Mouse (Mus musculus) midbrain, embryonic 11.5 days (tissue): ENCODE data around the gene Dnajc16. TPM values are rescaled to one million over a fixed set of nuclear protein-coding genes. Genes with fewer than 3 reads are reported as not detected.

ENCODE experiments used
- ATAC-seq: fragments of 200-750 bp; cut with Nextera tagmentation; 2 replicates; pipeline ENCODE4 v1.8.0; 2017; ENCODE audit warnings: moderate TSS enrichment, moderate library complexity; ENCODE audit not compliant: low FRiP score
- DNase-seq: peaks from one replicate; pipeline ENCODE4 v3.0.0; 2015; ENCODE audit warnings: low spot score; ENCODE audit errors: missing footprints
- H3K27ac ChIP-seq: fragments of 300-500 bp; sonication (generic); 2 replicates; pipeline ENCODE4 v1.5.1; 2014; ENCODE audit warnings: low read depth, low read length
- H3K27me3 ChIP-seq: fragments of 300-500 bp; sonication (generic); 2 replicates; pipeline ENCODE4 v1.6.1; 2014; ENCODE audit warnings: mild to moderate bottlenecking, low read length, moderate library complexity, mixed read lengths; ENCODE audit not compliant: control insufficient read depth, insufficient read depth
- H3K36me3 ChIP-seq: fragments of 300-500 bp; sonication (generic); 2 replicates; pipeline ENCODE4 v1.6.1; 2014; ENCODE audit warnings: mild to moderate bottlenecking, low read length, moderate library complexity, mixed read lengths; ENCODE audit not compliant: control insufficient read depth, insufficient read depth
- H3K4me1 ChIP-seq: fragments of 300-500 bp; sonication (generic); 2 replicates; pipeline ENCODE4 v1.6.1; 2014; ENCODE audit warnings: low read length; ENCODE audit not compliant: control insufficient read depth, insufficient read depth
- H3K4me2 ChIP-seq: fragments of 300-500 bp; sonication (generic); 2 replicates; pipeline ENCODE4 v1.6.1; 2014; ENCODE audit warnings: mild to moderate bottlenecking, moderate library complexity
- H3K4me3 ChIP-seq: fragments of 300-500 bp; sonication (generic); 2 replicates; pipeline ENCODE4 v1.5.1; 2014; ENCODE audit warnings: low read depth, low read length
- H3K9ac ChIP-seq: fragments of 300-500 bp; sonication (generic); 2 replicates; pipeline ENCODE4 v1.6.1; 2014; ENCODE audit warnings: low read length
- H3K9me3 ChIP-seq: fragments of 300-500 bp; sonication (generic); 2 replicates; pipeline ENCODE4 v1.6.1; 2016; ENCODE audit warnings: low read length; ENCODE audit not compliant: control insufficient read depth
- WGBS: fragments of 180-500 bp; shearing (Covaris S2); extraction: QIAGEN DNeasy Blood & Tissue Kit; methylation state at CpG from one replicate; pipeline ENCODE4 v1.1.7; 2014; 5-methylcytosine and 5-hydroxymethylcytosine counted together
- polyA plus RNA-seq: library from polyadenylated mRNA; unstranded; fragments of >200 nt; fragmentation: Nextera tagmentation; extraction: Ambion mirVana; gene quantifications from 2 replicates; pipeline ENCODE4 v1.2.1, GENCODE M21; 2014

Gene Dnajc16
- polyA plus RNA-seq, 1 experiment from 2014 or later: 4.7 TPM

DNA sequence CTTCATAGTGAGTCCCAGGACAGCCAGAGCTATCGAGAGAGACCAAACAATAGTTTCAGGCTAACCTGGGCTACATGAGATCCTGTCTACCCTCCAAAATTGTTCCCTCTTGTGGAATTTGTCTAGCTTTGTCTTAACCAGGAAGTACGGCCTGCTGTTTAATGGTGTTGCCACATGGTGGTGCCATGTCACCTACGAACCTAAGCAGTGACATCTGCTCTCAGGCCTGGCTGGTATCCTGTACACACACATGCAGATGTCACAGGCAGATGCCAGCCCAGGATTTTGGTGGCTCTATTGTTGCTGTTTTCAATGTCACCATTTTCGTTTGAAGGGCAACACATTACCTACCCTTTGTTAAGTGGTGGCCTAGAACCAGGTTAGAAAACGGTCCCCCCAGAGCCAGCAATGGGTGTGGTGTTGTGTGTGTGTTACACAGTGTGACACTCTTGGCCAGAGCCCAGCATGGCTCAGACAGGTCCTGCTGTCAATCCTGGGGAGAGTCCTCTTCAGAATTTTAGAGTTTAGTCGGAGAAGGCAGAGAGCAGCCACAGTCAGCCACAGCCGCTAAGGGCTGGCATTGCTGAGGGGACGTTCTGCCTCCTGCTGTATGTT is 19.2 kb upstream of the Dnajc16 start:
- H3K9ac ChIP-seq: no peak overlapping the region
- H3K36me3 ChIP-seq: peaks cover 27% of the 10 kb centered on the region; the same call in 1 of the 2 replicates
- whole genome bisulfite sequencing: 81% methylated on average over 8 of the region's 8 CpGs
- no peak overlapping the region for H3K4me3 ChIP-seq
- DNase-seq: peak; percentile 85
- no peaks in the 10 kb centered on the region for H3K9me3 ChIP-seq
- H3K4me2 ChIP-seq: no peak overlapping the region
- no peak overlapping the region for H3K27ac ChIP-seq
- peak; percentile 67; the same call in 1 of the 2 replicates for ATAC-seq
- no peaks in the 10 kb centered on the region for H3K4me1 ChIP-seq
- H3K27me3 ChIP-seq: no peaks in the 10 kb centered on the region

DNA sequence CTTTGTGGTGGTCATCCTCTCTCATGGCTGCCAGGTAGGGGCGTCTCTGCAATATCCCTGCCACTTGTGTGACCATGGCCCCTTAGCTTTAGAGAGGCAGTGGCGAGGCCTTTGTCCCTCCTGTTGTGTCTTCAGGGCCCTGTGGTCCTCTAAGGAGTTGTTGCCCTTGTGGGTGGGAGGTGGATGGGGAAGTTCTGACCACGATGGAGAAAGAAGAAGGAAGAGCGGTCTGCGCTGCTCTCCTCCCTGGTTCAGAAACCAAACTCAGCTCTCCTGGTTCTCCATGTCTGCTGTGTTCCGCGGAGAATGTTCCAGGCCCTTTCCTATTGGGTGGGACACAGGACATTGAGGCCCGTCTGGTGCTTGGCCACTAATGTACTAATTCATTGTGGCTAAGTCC is 15.2 kb upstream of the Dnajc16 start:
- 96% methylated on average over 8 of the region's 8 CpGs for WGBS
- Histone ChIP-seq H3K9me3 (no peaks in the 10 kb centered on the region), H3K4me3 (no peak overlapping the region), H3K36me3 (peaks cover 18% of the 10 kb centered on the region; the same call in 1 of the 2 replicates), H3K27me3 (no peaks in the 10 kb centered on the region), H3K27ac (no peak overlapping the region), H3K4me2 (no peak overlapping the region), H3K4me1 (no peaks in the 10 kb centered on the region), H3K9ac (no peak overlapping the region)
- no peak for ATAC-seq
- no peak for DNase-seq

DNA sequence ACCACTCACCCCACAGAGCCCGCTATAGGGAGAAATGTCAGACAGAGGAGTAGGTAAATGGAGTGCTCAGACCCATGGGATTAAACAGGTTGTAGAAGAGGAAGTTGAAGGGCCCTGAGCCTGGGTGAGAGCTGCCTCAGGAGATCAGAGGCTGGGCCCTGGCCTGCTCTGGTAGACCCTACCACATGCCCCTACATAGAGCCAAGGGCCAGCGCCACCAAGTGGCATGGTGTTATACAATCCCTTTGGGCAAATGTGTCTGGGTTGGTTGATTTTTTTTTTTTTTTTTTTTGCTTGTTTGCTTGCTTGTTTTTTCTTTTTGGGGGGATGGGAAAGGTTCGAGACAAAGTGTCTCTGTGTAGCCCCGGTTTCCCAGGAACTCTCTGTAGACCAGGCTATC is 13.4 kb upstream of the Dnajc16 start:
- ATAC-seq: no peak
- Histone ChIP-seq H3K36me3 (peaks cover 15% of the 10 kb centered on the region; the same call in 1 of the 2 replicates), H3K9ac (no peak overlapping the region), H3K4me3 (no peak overlapping the region), H3K27me3 (no peaks in the 10 kb centered on the region), H3K27ac (no peak overlapping the region), H3K4me2 (no peak overlapping the region), H3K9me3 (no peaks in the 10 kb centered on the region), H3K4me1 (no peaks in the 10 kb centered on the region)
- WGBS: 84% methylated on average over 4 of the region's 4 CpGs
- no peak for DNase-seq

DNA sequence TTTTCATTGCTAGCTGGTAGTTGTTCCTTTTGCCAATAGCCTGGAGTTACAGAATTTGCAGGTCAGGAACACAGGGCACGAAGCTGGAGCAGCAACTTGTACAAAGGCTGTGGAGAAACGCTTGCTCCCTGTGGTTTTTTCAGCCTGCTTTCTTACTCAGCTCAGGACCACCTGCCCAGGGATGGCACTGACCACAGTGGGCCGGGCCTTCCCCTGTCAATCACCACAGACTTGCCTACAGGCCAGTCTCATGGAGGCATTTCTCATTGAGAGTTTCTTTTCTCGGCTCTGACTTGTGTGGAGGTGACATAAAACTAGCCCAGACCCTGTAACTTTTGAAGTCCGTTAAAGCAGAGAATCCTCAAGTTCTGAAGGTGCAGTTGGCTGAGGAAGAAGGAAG is 6.8 kb upstream of the Dnajc16 start:
- Histone ChIP-seq H3K9me3 (no peaks in the 10 kb centered on the region), H3K4me2 (no peak overlapping the region), H3K9ac (no peak overlapping the region), H3K4me1 (peaks cover 3% of the 10 kb centered on the region), H3K4me3 (no peak overlapping the region), H3K27ac (no peak overlapping the region), H3K36me3 (no peaks in the 10 kb centered on the region), H3K27me3 (no peaks in the 10 kb centered on the region)
- no peak for DNase-seq
- 85% methylated on average over 5 of the region's 5 CpGs for WGBS
- no peak for ATAC-seq

DNA sequence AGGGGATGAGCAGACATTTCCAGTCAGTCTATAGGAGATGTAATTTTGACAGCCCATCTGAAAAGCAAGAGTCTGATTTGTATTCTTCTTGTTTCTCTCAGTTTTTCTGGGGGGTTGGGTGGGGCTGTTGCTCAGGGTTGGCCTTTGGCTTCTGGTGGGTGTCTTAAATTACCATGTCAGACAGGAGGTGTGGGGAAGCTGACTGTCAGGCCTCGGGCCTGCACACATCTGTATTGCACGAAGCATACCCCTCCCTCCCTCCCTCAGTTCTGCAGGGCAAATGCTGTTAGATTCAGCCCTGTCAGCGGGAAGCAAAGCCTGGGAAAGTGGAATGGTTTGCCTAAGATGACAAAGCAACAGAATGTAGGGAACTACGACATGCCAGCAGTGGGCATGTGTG is 6.2 kb upstream of the Dnajc16 start:
- peaks cover 3% of the 10 kb centered on the region for H3K4me1 ChIP-seq
- no peak overlapping the region for H3K4me3 ChIP-seq
- DNase-seq: no peak
- H3K27ac ChIP-seq: no peak overlapping the region
- WGBS: 91% methylated on average over 4 of the region's 4 CpGs
- H3K4me2 ChIP-seq: no peak overlapping the region
- no peaks in the 10 kb centered on the region for H3K27me3 ChIP-seq
- no peak overlapping the region for H3K9ac ChIP-seq
- H3K36me3 ChIP-seq: no peaks in the 10 kb centered on the region
- no peaks in the 10 kb centered on the region for H3K9me3 ChIP-seq
- no peak for ATAC-seq

DNA sequence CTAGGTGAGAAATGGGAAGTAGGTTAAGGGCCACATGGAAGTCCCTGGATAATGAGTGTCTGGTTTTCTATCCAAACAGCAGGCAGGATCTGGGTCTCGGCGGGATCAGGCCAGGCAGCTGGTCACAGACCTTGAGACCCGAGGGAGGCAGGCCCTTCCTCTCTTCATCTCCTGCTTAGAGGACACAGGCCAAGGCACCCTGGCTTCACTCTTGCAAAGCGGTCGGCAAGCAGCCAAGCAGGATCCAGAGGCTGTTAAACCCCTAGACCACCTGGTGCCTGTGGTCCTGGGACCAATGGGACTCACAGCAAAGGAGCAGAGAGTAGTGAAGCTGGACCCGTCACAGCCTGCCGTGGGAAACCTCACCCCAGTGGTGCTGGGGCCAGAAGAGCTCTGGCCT is 5.6 kb upstream of the Dnajc16 start:
- H3K4me1 ChIP-seq: peaks cover 3% of the 10 kb centered on the region
- DNase-seq: no peak
- H3K27me3 ChIP-seq: no peaks in the 10 kb centered on the region
- no peak overlapping the region for H3K9ac ChIP-seq
- no peaks in the 10 kb centered on the region for H3K36me3 ChIP-seq
- no peak overlapping the region for H3K27ac ChIP-seq
- no peak overlapping the region for H3K4me3 ChIP-seq
- no peak for ATAC-seq
- H3K4me2 ChIP-seq: no peak overlapping the region
- 85% methylated on average over 7 of the region's 7 CpGs for WGBS
- H3K9me3 ChIP-seq: no peaks in the 10 kb centered on the region

DNA sequence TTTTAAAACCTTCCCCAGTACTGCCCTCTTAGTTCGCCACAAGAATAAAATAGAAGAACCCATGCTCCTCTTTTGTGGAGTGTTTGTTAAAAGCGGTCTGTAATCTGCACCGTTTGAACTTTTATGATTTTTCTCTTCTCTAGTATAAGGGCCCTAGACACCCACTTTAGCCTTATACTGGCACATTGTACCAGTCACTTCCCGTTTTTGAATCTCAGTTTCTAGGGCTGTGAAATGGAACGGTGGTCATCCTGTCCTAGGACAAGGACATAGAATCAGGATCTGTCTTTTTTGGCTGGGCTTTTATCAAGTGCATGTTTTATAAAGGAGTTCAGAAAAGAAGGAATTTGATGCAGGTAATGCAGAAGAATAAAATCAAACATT is 3.4 kb upstream of the Dnajc16 start:
- ATAC-seq: no peak
- no peaks in the 10 kb centered on the region for H3K9me3 ChIP-seq
- H3K9ac ChIP-seq: peak overlapping the region; percentile 75
- H3K27ac ChIP-seq: peak overlapping the region; percentile 78
- H3K4me1 ChIP-seq: peaks cover 8% of the 10 kb centered on the region
- no peak for DNase-seq
- H3K4me2 ChIP-seq: peak overlapping the region; percentile 51
- H3K27me3 ChIP-seq: no peaks in the 10 kb centered on the region
- H3K4me3 ChIP-seq: peak overlapping the region; percentile 78
- 23% methylated on average over 5 of the region's 5 CpGs for WGBS
- no peaks in the 10 kb centered on the region for H3K36me3 ChIP-seq

DNA sequence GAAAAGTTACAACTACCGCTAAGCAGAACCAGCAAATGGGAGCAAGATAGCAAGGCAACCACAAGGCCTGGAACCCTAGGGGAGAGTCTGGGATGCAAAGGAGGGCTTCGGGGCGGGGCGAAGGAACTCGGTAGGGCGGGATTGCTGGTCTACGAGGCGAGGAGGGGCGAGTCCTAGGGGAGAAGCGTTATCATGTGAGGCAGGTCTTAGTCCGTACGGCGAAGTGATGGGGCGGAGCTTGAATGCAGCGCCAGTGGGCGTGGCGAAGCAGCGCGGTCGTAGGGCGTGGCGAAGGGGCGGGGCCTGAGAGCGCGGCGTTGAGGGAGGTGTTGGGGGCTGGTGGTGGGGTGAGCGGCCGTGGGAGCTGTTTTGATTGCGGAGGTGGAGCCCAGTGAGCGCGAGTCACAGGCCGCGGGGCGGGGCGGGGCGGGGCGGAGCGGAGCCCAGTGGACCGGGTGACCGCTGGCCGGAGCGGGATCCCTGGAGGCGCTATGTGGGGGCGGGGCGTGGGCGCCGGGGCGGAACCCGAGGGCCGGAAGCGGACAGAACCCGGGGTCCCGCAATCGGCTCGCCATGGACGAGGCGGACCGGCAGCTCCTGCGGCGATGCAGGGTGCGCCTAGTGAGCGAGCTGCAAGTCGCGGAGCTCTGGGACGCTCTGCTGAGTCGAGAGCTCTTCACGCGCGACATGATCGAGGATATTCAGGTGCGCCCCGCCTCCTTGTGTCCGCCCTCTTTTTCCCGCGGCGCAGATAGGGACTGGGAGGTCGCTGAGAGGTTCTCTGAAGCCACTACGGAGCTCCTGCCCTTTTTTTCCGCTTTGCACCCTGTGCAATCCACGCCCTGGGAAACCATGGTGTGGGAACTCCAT is 2.8 kb upstream of the Dnajc16 start, which contains the start of gene Casp9:
TSS of gene Casp9 (plus strand) at position 331 of the 870 bp plus-strand sequence.
- peak within 1 kb of the TSS; percentile 78 for H3K4me3 ChIP-seq
- no peaks in the 10 kb centered on the region for H3K36me3 ChIP-seq
- ATAC-seq (peak; percentile 81), DNase-seq (peak; percentile 100)
- H3K4me2 ChIP-seq: peak within 1 kb of the TSS; percentile 51
- H3K27ac ChIP-seq: peak within 1 kb of the TSS; percentile 78
- WGBS: under 1% methylated on average over 69 of the region's 80 CpGs
- no peaks in the 10 kb centered on the region for H3K27me3 ChIP-seq
- no peaks in the 10 kb centered on the region for H3K9me3 ChIP-seq
- peak within 1 kb of the TSS; percentile 75 for H3K9ac ChIP-seq
- peaks cover 8% of the 10 kb centered on the region for H3K4me1 ChIP-seq
